ENCODE assay signal across 14 mouse cellular contexts in genomic region chr5:105740437-105740836, GRCm38 (mm10). TPM values are rescaled to one million over a fixed set of nuclear protein-coding genes. Genes with fewer than 3 reads are reported as not detected.
DNase-seq lines count a peak whose midpoint lies in the region; ATAC-seq and TF ChIP-seq lines count a peak whose summit lies in the region.
"Had no signal": no experiment of that assay in that cellular context is flagged by ENCODE, and none has a peak within 500 bp of the region (broad histone marks: within the 10 kb centered on the region; RNA-seq: fewer than 3 reads in every experiment).

No protein-coding gene starts in this region.

- 68% methylated on average over 7 of the region's 7 CpGs for WGBS in embryonic facial prominence, embryonic 11.5 days
- 69% methylated on average over 7 of the region's 7 CpGs for WGBS in embryonic facial prominence, embryonic 10.5 days
- 6% methylated on average over 7 of the region's 7 CpGs for WGBS in forebrain, embryonic 14.5 days
- WGBS in limb, embryonic 11.5 days, result 44% methylated on average over 7 of the region's 7 CpGs
- WGBS in neural tube, embryonic 12.5 days, result 29% methylated on average over 7 of the region's 7 CpGs
- WGBS in intestine, postnatal 0 days, result 76% methylated on average over 7 of the region's 7 CpGs

- H3K36me3 ChIP-seq in embryonic facial prominence, embryonic 11.5 days (replicated peaks; ENCODE audit: control insufficient read depth, insufficient read depth, low read depth, low read length), result no peaks in the 10 kb centered on the region
- peaks cover 56% of the 10 kb centered on the region for H3K36me3 ChIP-seq in embryonic facial prominence, embryonic 10.5 days (replicated peaks)
- H3K36me3 ChIP-seq in forebrain, embryonic 14.5 days (ENCODE audit: control insufficient read depth, insufficient read depth, low read length), result peaks cover 5% of the 10 kb centered on the region; the same call in 1 of the 2 replicates
- H3K36me3 ChIP-seq in limb, embryonic 11.5 days (ENCODE audit: control insufficient read depth, insufficient read depth, low read length), result no peaks in the 10 kb centered on the region
- no peaks in the 10 kb centered on the region for H3K36me3 ChIP-seq in neural tube, embryonic 12.5 days
- H3K36me3 ChIP-seq in intestine, postnatal 0 days (ENCODE audit: control insufficient read depth, insufficient read depth), result no peaks in the 10 kb centered on the region
- H3K36me3 ChIP-seq: embryonic facial prominence, embryonic 15.5 days had no signal

- H3K9ac ChIP-seq in embryonic facial prominence, embryonic 11.5 days (replicated peaks; ENCODE audit: low read length), result no peak overlapping the region
- H3K9ac ChIP-seq in forebrain, embryonic 14.5 days (ENCODE audit: low read length), result no peak overlapping the region
- H3K9ac ChIP-seq in limb, embryonic 11.5 days (ENCODE audit: low read length), result no peak overlapping the region
- no peak overlapping the region for H3K9ac ChIP-seq in neural tube, embryonic 12.5 days
- no peak overlapping the region for H3K9ac ChIP-seq in intestine, postnatal 0 days (ENCODE audit: low read depth, low read length)
- H3K9ac ChIP-seq: embryonic facial prominence, embryonic 15.5 days had no signal

- H3K9me3 ChIP-seq in embryonic facial prominence, embryonic 11.5 days (replicated peaks; ENCODE audit: control insufficient read depth, low read length), result no peaks in the 10 kb centered on the region
- no peaks in the 10 kb centered on the region for H3K9me3 ChIP-seq in embryonic facial prominence, embryonic 10.5 days
- H3K9me3 ChIP-seq in forebrain, embryonic 14.5 days (replicated peaks; ENCODE audit: control insufficient read depth, low read length), result no peaks in the 10 kb centered on the region
- H3K9me3 ChIP-seq in limb, embryonic 11.5 days (ENCODE audit: control insufficient read depth, low read length), result no peaks in the 10 kb centered on the region
- no peaks in the 10 kb centered on the region for H3K9me3 ChIP-seq in neural tube, embryonic 12.5 days
- no peaks in the 10 kb centered on the region for H3K9me3 ChIP-seq in intestine, postnatal 0 days (ENCODE audit: control insufficient read depth)
- H3K9me3 ChIP-seq: embryonic facial prominence, embryonic 15.5 days; megakaryocyte, embryonic 14.5 days had no signal

- no peak overlapping the region for H3K4me3 ChIP-seq in embryonic facial prominence, embryonic 11.5 days (ENCODE audit: low read depth, low read length)
- no peak overlapping the region for H3K4me3 ChIP-seq in embryonic facial prominence, embryonic 10.5 days
- no peak overlapping the region for H3K4me3 ChIP-seq in forebrain, embryonic 14.5 days (ENCODE audit: low read depth, low read length)
- no peak overlapping the region for H3K4me3 ChIP-seq in limb, embryonic 11.5 days (ENCODE audit: low read depth, low read length)
- no peak overlapping the region for H3K4me3 ChIP-seq in neural tube, embryonic 12.5 days
- no peak overlapping the region for H3K4me3 ChIP-seq in intestine, postnatal 0 days (ENCODE audit: low read depth, low read length)
- H3K4me3 ChIP-seq: embryonic facial prominence, embryonic 15.5 days; megakaryocyte, embryonic 14.5 days had no signal

- no peaks in the 10 kb centered on the region for H3K27me3 ChIP-seq in embryonic facial prominence, embryonic 11.5 days (ENCODE audit: control insufficient read depth, insufficient read depth, low read length)
- H3K27me3 ChIP-seq in embryonic facial prominence, embryonic 10.5 days (replicated peaks; ENCODE audit: low read depth, poor library complexity, severe bottlenecking), result no peaks in the 10 kb centered on the region
- H3K27me3 ChIP-seq in forebrain, embryonic 14.5 days (replicated peaks; ENCODE audit: control insufficient read depth, insufficient read depth, low read length), result no peaks in the 10 kb centered on the region
- no peaks in the 10 kb centered on the region for H3K27me3 ChIP-seq in limb, embryonic 11.5 days (ENCODE audit: control insufficient read depth, insufficient read depth, low read length)
- no peaks in the 10 kb centered on the region for H3K27me3 ChIP-seq in neural tube, embryonic 12.5 days (replicated peaks)
- no peaks in the 10 kb centered on the region for H3K27me3 ChIP-seq in intestine, postnatal 0 days (replicated peaks; ENCODE audit: control insufficient read depth, insufficient read depth, low read length)
- H3K27me3 ChIP-seq: embryonic facial prominence, embryonic 15.5 days; megakaryocyte, embryonic 14.5 days had no signal

- no peak for TF ChIP-seq CTCF in intestine, postnatal 0 days (IDR thresholded peaks at IDR 0.05; ENCODE audit: low read depth)

- no peak overlapping the region for H3K4me2 ChIP-seq in embryonic facial prominence, embryonic 11.5 days (ENCODE audit: low read depth, low read length)
- H3K4me2 ChIP-seq in forebrain, embryonic 14.5 days (ENCODE audit: low read length), result no peak overlapping the region
- no peak overlapping the region for H3K4me2 ChIP-seq in limb, embryonic 11.5 days (ENCODE audit: low read depth, severe bottlenecking)
- no peak overlapping the region for H3K4me2 ChIP-seq in neural tube, embryonic 12.5 days (replicated peaks)
- no peak overlapping the region for H3K4me2 ChIP-seq in intestine, postnatal 0 days (replicated peaks; ENCODE audit: low read depth)
- H3K4me2 ChIP-seq: embryonic facial prominence, embryonic 15.5 days; heart, embryonic 11.5 days had no signal

- no peak for ATAC-seq in embryonic facial prominence, embryonic 11.5 days (replicated peaks; ENCODE audit: insufficient number of reproducible peaks, low FRiP score, low TSS enrichment, low read depth)
- ATAC-seq in forebrain, embryonic 14.5 days, result peak; percentile 91
- ATAC-seq in limb, embryonic 11.5 days (ENCODE audit: insufficient number of reproducible peaks, low FRiP score, low TSS enrichment, low read depth), result peak; percentile 71; the same call in 1 of the 2 replicates
- peak; percentile 84 for ATAC-seq in neural tube, embryonic 12.5 days (ENCODE audit: low FRiP score, low read depth)
- ATAC-seq in intestine, postnatal 0 days, result no peak
- ATAC-seq: inflammation-experienced regulatory T-cells, adult 6 months had no signal

- DNase-seq in embryonic facial prominence, embryonic 11.5 days (ENCODE audit: low spot score), result peak; percentile 11
- DNase-seq in embryonic facial prominence, embryonic 10.5 days (ENCODE audit: low spot score), result no peak
- peak; percentile 83 for DNase-seq in forebrain, embryonic 14.5 days (ENCODE audit: low spot score)
- peak; percentile 43 for DNase-seq in limb, embryonic 11.5 days (ENCODE audit: low spot score)
- no peak for DNase-seq in frontal cortex, postnatal 36 days (ENCODE audit: low spot score in 2 of 2)
- DNase-seq in urinary bladder, postnatal 14 days (ENCODE audit: low spot score), result no peak
- DNase-seq: cerebellum, adult 18-20 months; lung, adult 18-20 months had no signal

- no peak overlapping the region for H3K27ac ChIP-seq in embryonic facial prominence, embryonic 11.5 days (replicated peaks; ENCODE audit: low read depth, low read length)
- no peak overlapping the region for H3K27ac ChIP-seq in embryonic facial prominence, embryonic 10.5 days (replicated peaks)
- H3K27ac ChIP-seq in forebrain, embryonic 14.5 days (ENCODE audit: low read depth, low read length), result peak overlapping the region; percentile 41; the same call in 1 of the 2 replicates
- no peak overlapping the region for H3K27ac ChIP-seq in limb, embryonic 11.5 days (replicated peaks; ENCODE audit: low read depth, low read length)
- H3K27ac ChIP-seq in neural tube, embryonic 12.5 days, result no peak overlapping the region; the same call in 1 of the 2 replicates
- H3K27ac ChIP-seq in intestine, postnatal 0 days (ENCODE audit: low read depth, low read length), result no peak overlapping the region
- H3K27ac ChIP-seq: embryonic facial prominence, embryonic 15.5 days had no signal

- no peaks in the 10 kb centered on the region for H3K4me1 ChIP-seq in embryonic facial prominence, embryonic 11.5 days (ENCODE audit: control insufficient read depth, insufficient read depth, low read length)
- H3K4me1 ChIP-seq in embryonic facial prominence, embryonic 10.5 days, result peaks cover 20% of the 10 kb centered on the region
- H3K4me1 ChIP-seq in forebrain, embryonic 14.5 days (ENCODE audit: control insufficient read depth, insufficient read depth, low read length), result peaks cover 5% of the 10 kb centered on the region; the same call in 1 of the 2 replicates
- 0 out of 2 replicates have a peak, but pooled peaks cover 3% of the 10 kb centered on the region for H3K4me1 ChIP-seq in limb, embryonic 11.5 days (ENCODE audit: control insufficient read depth, insufficient read depth, low read length)
- peaks cover 11% of the 10 kb centered on the region; the same call in 1 of the 2 replicates for H3K4me1 ChIP-seq in neural tube, embryonic 12.5 days
- 0 out of 2 replicates have a peak, but pooled peaks cover 6% of the 10 kb centered on the region for H3K4me1 ChIP-seq in intestine, postnatal 0 days (replicated peaks; ENCODE audit: control insufficient read depth, insufficient read depth, low read length)

RNA-seq across cellular contexts. Expression of gene Lrrc8d, which starts 40.7 kb away (rescaled TPM):
- 22.9 and 23.1 TPM in 2 replicates for polyA plus RNA-seq in embryonic facial prominence, embryonic 11.5 days (2014; fragmentation: Nextera tagmentation; extraction: Ambion mirVana)
- polyA plus RNA-seq in embryonic facial prominence, embryonic 10.5 days (2016; fragmentation: Nextera tagmentation; extraction: Ambion mirVana), result 22.2 TPM in 2 replicates
- 23.3 and 31.7 TPM in 2 replicates for polyA plus RNA-seq in forebrain, embryonic 14.5 days (2014; fragmentation: Nextera tagmentation; extraction: Ambion mirVana)
- 18.3 and 21.4 TPM in 2 replicates for polyA plus RNA-seq in limb, embryonic 11.5 days (2014; fragmentation: Nextera tagmentation; extraction: Ambion mirVana)
- polyA plus RNA-seq in neural tube, embryonic 12.5 days (2016; fragmentation: Nextera tagmentation; extraction: Ambion mirVana), result 37.1 and 39.3 TPM in 2 replicates
- 14.5 and 15.3 TPM in 2 replicates for polyA plus RNA-seq in intestine, postnatal 0 days (2015; fragmentation: Nextera tagmentation; extraction: Ambion mirVana)

Comparison
In these comparisons a context has a peak if more than half of its experiments do, and no peak if none do; other contexts are left out.
1. DNase-seq: peak in embryonic facial prominence, embryonic 11.5 days (single experiment), forebrain, embryonic 14.5 days (single experiment) and limb, embryonic 11.5 days (single experiment); none in embryonic facial prominence, embryonic 10.5 days (single experiment), frontal cortex, postnatal 36 days (0 of 2) and urinary bladder, postnatal 14 days (single experiment).
2. ATAC-seq: peak in forebrain, embryonic 14.5 days (single experiment), limb, embryonic 11.5 days (single experiment) and neural tube, embryonic 12.5 days (single experiment); none in embryonic facial prominence, embryonic 11.5 days (single experiment) and intestine, postnatal 0 days (single experiment).